Mouse (Mus musculus): ENCODE data around the gene Zfp978.
"Not testable (repeated sequence)": the region's sequence is repeated elsewhere in the genome, so short reads cannot be mapped to it uniquely, and the experiment has no call there.

The Zfp978 gene

DNA sequence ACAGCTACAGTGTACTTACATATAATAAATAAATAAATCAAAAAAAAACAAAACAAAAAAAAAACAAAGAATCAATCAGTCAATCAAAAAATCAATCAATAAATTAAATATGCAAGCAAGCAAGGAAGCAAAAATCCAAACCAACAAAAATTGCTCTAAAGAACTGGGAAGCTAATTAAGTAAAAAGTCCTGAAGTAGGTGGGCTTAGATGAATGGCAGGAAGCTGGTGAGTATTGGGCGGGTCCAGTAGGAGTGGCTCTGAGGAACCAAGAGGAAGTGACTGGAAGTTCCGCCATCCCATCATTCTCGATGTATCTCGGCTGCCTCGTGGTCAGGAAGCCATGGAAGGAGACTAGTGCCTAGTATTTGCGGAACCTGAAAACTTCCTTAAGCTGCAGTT is at the start of gene Zfp978:
Gene Zfp978, plus strand, starts transcription at position 301 of the 400 bp plus-strand sequence.
- not testable (repeated sequence) for DNase-seq (ENCODE audit: low spot score)

DNA sequence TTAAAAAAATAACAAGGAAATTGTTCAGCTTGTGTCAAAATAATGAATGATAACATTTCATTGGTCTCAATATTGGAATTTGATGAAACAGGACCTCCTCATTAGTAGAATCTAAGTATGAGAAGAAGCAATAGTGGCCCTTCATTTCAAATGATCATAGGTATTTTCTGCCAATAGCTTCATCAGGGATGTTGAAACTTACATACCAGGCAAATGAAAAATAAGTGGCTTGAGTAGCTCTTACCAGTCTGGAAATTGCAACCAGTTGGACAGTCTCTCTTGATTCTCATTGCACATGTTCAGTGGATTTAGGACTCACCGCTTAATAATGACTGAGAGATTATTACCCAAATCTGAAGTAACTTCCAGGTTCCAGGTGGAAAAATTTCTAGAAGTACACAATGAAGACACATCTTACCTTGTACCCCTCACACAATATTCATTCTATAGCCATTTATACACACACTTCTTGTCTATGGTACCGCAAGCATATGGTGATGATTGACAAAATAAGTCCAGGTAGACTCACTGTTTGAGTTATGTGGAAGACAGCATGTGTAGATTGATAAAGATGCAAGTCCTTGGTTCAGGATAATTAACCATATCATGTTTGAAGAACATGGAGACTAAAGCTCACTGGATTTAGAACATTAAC is 25.9 kb upstream of the Zfp978 start:
- DNase-seq (ENCODE audit: low spot score): not testable (repeated sequence)

DNA sequence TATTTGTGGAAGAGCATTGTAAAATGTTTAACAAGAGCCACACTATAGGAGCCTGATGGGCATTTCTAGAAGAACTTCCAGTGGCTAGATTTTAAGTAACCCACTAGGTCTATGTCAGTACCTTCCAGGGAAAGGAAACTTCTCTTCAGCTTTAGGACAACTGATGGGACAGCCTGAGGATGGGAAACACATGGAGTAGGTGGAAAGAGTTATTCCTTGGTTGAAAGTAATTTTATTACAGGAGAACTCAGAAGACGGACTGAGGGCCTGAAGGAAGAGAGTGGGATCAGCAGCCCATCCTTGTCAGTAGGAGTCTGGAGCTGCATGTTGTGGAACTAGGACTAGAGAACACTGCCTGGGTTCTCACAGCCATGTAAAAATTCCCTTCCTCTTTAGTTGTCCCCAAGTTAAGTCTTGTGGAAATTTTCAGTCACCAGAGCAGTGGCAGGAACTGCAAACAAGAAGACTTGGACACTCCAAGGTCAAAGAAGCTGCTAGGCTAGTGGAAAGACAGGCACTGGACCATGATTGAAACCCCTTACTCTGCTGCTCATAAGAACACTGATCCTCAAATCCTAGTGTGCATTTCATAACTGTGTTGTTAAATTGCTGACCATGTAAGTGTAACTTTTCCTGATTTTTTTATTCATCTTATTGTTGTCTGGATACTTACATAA is 25.3 kb upstream of the Zfp978 start:
- DNase-seq (ENCODE audit: low spot score): not testable (repeated sequence)

DNA sequence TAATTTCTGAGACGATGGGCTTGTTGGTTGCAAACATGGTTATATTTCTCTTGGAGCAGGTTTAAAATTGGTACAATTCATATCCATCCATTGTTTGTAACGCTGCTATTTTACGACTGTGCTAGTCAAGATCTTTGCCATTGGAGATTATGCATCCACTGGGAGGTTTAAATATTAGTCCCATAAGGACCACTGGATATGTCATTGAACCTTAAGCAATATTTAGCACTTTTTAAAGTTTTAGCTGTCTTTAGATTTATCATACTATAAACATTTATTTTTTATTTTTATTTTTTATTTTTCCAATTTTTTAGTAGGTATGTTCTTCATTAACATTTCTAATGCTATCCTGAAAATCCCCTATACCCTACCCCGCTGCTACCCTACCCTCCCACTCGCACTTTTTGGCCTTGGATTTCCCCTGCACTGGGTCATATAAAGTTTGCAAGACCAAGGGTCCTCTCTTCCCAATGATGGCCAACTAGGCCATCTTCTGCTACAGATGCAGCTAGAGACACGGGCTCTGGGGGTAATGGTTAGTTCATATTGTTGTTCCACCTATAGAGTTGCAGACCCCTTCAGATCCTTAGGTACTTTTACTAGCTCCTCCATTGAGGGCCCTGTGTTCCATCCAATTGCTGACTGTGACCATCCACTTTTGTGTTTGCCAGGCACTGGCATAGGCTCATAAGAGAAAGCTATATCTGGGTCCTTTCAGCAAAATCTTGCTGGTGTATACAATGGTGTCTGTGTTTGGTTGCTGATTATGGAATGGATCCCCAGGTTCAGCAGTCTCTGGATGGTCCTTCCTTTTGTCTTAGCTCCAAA is 24.5 kb upstream of the Zfp978 start:
- not testable (repeated sequence) for DNase-seq (ENCODE audit: low spot score)

DNA sequence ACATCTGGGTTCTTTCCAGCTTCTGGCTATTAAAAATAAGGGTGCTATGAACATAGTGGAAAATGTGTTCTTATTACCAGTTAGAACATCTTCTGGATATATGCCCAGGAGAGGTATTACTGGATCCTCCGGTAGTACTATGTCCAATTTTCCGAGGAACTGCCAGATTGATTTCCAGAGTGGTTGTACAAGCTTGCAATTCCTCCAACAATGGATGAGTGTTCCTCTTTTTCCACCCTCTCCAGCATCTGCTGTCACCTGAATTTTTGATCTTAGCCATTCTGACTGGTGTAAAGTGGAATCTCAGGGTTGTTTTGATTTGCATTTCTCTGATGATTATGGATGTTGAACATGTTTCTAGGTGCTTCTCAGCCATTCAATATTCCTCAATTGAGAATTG is 23.6 kb upstream of the Zfp978 start:
- DNase-seq (ENCODE audit: low spot score): not testable (repeated sequence)

DNA sequence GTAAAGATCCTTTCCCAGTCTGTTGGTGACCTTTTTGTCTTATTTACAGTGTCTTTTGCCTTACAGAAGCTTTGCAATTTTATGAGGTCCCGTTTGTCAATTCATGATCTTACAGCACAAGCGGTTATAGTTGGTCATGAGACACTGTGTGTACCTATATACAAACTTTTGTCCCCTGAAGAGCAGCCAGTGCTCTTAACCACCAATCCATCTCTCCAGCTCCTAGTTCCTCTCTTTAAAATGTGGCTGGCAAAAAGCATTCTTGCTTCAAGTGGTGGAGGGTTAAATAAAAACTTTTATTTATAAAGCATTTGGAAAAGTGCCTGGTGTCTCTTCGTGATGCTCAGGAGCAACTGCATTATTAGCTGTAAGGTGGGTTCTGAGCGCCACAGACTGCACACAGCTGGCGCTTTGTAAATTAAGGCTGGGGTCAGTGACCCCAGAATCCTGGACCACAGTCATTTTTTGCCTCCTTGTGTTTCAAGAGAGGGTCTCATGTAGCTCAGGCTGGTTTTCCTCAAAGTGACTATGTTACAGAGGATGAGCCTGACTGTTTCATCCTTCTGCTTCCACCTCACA is 23.0 kb upstream of the Zfp978 start:
- DNase-seq (ENCODE audit: low spot score): no peak

DNA sequence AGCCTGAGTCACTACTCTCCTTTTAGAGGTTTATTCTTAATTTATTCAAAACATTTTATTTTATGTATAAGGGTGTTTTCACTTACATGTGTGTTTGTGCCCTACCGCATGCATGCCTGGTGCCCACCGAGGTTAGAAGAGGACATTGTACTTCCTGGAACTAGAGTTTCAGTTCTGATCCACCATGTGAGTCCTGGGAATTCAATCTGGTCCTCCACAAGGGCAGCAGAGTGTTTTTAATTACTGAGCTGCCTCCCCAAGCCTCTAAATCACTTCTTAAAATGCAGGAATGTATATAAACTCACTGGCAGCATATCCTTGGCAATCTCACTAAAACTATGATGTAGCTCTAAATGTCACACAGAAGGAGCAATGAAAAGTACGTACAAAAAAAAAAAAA is 22.4 kb upstream of the Zfp978 start:
- DNase-seq (ENCODE audit: low spot score): not testable (repeated sequence)

DNA sequence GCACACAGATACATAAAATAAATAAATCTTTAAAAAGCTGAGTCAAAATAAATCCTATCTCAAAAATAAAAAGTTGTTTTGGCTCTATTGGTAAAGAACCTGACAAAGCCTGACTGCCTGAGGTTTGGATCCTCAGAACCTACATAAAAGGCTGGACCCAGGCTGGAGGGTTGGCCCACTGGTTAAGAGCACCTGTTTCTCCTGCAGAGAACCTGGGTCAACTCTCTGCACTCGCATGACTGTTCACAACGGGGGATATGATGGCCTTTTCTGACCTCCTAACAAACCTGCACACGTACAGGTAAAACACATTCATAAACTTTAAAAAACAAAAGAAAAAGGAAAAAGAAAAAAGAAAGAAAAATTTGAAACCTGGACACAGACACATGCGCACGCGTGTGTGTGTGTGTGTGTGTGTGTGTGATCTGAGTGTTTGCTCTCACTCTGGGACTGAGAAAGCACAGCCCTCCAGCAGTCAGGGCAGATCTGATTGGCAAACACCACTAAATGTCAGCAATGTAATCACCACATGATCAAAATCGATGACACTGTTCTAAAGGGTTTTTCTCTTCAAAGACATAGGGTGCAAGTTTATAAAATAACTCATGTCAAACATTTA is 21.4 kb upstream of the Zfp978 start:
- DNase-seq (ENCODE audit: low spot score): not testable (repeated sequence)

DNA sequence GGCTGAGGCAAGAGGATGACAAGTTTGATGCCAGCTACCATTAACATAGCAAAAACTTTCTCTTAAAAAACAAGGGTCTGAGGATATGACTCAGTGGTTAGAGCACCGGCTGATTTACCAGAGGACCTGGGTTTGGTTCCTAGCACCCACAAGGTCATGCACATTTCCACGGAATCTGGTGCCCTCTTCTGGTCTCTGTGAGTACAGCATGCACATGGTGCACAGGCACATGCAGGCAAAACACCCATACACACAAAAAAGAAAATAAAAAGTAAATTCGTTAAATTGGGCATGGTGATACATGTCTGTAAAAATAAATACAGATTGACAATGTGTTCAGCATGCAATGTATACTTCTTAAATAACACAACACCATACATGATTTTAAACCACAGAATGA is 20.9 kb upstream of the Zfp978 start:
- DNase-seq (ENCODE audit: low spot score): not testable (repeated sequence)

DNA sequence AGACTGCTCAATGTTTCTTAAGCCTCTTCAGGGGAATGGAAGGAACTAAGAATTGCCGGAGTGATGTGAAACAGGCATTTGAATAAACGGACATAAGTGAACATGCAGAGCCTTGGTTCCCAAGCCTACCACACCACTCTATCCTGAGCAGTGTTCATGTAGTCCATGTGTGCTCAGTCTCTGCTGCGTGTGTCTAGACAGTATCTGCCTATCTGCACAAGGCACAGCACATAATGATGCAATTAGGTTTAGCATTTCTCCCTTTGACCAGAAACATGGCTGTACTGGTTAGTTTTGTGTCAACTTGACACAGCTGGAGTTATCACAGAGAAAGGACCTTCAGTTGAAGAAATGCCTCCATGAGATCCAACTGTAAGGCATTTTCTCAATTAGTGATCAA is 20.2 kb upstream of the Zfp978 start:
- DNase-seq (ENCODE audit: low spot score): not testable (repeated sequence)

DNA sequence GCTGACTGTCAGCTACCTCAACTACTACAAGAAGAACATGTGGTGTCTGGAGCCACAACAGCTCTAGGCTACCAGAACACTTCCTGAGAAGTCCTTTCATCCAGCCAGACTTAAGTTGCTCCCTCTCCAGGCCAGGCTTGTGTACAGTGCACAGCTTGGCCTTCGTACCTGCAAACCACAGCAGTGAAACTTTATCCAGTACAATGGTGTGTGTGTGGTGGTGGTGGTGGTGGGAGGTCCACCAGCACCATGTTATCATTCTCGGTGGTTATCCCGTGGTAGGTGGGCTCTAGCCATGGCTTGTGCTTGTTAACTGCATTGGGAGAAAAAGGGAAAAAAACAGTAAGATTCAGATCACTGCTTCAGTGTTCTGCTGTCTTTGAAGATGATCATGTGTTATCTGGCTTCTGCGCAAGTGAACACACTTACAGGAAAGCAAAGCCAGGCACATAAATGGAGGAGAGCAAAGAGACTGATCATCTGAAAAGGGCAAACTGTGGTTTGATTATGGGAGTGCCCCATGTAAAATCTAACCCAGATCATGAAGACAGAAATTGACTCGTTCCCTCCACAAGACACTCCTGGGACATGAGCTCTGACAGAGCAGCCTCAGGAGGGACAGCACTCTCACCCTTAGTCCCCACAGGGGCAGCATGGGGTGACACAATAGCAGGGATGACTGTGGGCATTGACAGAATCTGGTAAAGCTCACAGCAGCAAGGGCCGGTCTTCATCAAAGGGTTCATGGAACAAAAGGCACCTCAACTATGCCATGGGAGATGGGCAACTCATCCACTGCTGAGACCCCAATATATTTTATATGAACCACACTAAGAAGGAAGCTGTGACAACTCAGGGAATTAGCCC is 17.8 kb upstream of the Zfp978 start:
- DNase-seq (ENCODE audit: low spot score): not testable (repeated sequence)

DNA sequence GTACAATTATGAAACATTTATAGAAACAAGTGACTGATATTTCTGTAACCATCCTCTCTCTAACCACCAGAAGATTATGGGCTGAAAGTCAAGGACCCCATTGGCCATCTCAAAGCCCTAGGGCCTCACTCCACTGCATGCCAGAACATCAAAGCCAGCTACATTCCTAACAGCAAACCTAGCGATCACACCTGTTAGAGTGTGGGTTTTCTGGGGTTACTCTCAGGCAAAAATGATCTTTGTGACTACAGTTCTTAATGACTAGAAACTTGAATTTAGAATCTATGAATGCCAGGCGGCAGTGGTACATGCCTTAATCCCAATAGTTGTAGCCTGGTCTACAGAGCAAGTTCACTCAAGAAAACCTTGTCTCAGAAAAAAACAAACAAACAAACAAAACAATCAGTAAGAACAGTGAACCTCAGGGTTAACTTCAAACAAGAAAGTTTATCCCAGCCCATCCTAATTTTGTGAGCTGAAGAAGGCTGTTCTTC is 16.0 kb upstream of the Zfp978 start:
- DNase-seq (ENCODE audit: low spot score): not testable (repeated sequence)

DNA sequence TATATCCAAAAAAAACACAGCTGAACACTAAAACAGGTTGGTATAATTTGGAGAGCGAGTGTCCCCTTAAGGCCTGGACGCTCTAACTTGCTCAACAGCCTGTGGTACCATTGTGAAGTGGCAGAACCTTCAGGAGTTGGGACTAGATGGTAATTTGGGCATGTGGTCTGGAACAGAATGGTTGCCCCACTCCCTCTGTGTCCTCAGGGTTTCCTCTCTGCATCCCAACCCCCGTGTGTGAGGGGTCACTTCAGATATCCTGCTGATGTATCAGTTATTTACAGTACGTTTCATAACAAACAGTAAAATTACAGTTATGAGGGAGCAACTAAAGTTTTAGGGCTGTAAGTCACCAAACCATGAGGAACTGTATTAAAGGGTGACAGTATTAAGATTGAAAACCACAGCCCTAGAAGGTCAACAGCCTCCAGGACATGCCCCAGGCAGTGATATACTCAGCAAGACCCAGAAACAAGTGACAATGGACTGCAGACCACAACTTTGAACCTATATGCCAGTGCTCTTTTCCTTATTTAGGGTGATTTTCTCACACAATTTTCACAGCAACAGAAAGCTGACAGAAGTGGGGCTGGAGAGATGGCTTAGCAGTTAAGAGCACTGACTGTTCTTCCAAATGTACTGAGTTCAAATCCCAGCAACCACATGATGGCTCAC is 14.6 kb upstream of the Zfp978 start:
- not testable (repeated sequence) for DNase-seq (ENCODE audit: low spot score)

DNA sequence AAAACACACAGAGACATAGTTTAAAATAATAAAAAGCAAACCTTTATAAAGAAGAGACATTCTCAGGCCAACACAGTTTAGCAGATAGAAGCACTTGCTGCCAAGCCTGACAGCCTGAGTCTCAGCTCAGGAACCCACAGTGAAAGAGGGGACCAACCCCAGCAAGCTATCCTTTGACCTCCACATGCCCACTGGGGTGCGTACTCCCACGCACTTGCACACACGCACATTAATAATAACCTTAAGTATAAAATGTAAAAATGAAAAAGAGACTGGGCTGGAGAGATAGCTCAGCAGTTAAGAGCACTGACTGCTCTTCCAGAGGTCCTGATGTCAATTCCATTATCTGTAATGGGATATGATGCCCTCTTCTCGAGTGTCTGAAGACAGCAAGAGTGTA is 13.8 kb upstream of the Zfp978 start:
- not testable (repeated sequence) for DNase-seq (ENCODE audit: low spot score)

DNA sequence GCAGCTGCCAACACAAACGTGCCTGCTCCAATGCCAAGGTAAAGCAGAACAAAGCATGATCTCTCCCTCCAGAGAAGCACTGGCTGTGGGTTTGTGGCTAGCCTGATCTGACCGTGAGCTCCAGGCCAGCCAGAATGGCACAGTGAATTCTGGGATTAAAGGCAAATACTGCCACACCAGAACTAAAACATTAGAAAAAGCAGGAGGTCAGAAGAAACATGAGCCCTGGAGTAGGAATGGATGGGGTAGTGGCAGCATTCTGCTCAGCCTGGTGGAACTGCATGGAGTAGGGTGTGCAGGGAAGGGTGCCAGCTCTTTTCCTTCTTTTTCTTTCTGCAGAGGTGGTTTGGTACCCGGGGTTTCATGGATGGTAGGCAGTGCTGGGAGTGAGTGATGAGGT is 13.2 kb upstream of the Zfp978 start:
- DNase-seq (ENCODE audit: low spot score): not testable (repeated sequence)

DNA sequence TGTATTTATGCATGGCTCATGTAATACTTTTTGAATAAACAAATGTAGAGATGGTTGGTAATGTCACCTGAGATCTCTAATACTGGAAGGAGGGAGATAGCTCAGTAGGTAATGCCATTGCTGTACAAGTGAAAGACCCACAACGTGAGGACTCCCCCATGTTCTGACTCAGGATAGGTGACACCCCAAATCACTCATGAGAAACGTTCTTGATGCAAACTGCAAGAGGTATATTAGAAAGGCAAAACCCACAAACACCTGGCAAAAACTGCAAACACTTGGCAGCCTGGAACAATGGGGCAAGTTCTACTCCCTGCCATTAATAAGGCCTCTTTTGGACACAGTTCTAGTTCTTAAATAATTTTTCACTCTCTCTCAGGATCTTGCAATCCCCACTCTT is 12.7 kb upstream of the Zfp978 start:
- DNase-seq (ENCODE audit: low spot score): not testable (repeated sequence)

DNA sequence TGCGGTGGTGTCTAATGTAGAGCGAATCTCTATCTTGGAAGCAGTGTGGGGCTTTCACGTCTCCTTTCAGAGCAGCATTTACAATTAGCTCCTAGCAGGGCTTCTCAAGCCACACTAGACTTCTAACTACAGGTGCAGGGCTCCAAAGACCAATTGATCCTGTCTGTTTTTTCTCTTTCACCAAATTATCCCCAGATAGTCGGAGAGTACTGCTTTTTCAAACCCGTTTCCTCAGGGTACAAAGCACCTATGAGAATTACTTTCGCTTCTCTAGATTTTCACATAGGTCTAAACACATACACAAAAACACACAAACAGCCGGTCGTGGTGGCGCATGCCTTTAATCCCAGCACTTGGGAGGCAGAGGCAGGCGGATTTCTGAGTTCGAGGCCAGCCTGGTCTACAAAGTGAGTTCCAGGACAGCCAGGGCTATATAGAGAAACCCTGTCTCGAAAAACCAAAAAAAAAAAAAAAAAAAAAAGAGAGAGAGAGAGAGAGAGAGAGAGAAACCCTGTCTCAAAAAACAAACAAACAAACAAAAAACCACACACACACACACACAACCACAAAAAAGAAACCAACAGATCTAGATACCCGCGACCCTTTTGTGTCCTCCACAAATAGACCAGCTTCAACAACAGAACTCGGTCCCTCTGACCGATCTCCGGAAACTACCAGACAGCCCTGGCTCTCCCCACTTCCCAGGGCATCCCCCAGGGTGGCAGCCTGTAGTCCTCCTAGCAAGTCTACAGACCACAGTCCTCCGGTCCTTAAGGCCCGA is 12.0 kb upstream of the Zfp978 start:
- DNase-seq (ENCODE audit: low spot score): not testable (repeated sequence)

DNA sequence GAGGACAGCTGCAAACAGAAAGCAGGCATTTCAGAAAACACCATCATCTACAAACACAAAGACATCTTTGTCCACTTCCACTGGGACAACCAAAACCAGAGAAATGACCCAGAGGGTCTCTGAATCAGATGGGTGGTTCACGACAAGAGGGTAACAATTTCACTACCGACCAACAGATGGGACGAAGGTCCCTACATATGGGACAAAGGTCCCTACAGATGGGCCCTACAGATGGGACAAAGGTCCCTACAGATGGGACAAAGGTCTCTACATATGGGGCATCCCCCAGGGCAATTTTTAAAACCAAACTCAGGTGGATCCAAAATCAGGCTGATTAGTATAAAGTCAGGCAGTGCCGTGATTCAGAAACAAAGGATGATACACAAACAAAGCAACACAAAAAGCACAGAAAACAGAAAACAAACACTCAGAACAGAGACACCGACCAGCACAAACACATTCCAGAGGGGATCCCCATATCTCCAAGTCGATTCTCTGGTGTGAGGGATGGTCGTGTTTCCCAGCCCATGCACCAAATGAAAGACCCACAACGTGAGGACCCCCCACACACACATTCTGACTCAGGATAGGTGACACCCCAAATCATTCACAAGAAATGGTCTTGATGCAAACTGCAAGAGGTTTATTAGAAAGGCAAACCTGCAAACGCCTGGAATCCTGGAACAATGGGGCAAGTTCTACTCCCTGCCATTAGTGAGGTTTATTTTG is 11.3 kb upstream of the Zfp978 start:
- not testable (repeated sequence) for DNase-seq (ENCODE audit: low spot score)

DNA sequence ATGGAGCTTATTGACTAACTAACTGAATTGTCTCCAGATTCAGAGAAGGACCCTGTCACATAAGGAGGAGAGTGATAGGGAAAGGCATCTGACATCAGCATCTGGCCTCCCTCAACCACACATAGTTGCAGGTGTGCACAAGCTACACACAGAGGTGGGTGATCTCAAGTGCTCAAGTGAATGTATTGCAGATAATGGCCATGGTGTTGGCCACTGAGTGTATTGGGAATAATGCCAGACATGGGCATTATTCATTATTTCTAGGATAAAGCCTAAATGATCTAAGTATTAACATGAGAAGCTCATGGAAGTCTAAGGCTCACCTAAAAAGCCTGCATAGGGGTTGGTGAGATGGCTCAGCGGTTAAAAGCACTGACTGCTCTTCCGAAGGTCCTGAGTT is 10.6 kb upstream of the Zfp978 start:
- not testable (repeated sequence) for DNase-seq (ENCODE audit: low spot score)
